Mouse (Mus musculus) cerebellum, adult 8-10 months (tissue): ENCODE measurements around the gene Rab5b.
"Not testable (repeated sequence)": the region's sequence is repeated elsewhere in the genome, so short reads cannot be mapped to it uniquely, and the experiment has no call there.

Source experiments
- DNase-seq: peaks from one replicate; pipeline ENCODE4 v3.0.0; 2022

Rab5b gene

DNA sequence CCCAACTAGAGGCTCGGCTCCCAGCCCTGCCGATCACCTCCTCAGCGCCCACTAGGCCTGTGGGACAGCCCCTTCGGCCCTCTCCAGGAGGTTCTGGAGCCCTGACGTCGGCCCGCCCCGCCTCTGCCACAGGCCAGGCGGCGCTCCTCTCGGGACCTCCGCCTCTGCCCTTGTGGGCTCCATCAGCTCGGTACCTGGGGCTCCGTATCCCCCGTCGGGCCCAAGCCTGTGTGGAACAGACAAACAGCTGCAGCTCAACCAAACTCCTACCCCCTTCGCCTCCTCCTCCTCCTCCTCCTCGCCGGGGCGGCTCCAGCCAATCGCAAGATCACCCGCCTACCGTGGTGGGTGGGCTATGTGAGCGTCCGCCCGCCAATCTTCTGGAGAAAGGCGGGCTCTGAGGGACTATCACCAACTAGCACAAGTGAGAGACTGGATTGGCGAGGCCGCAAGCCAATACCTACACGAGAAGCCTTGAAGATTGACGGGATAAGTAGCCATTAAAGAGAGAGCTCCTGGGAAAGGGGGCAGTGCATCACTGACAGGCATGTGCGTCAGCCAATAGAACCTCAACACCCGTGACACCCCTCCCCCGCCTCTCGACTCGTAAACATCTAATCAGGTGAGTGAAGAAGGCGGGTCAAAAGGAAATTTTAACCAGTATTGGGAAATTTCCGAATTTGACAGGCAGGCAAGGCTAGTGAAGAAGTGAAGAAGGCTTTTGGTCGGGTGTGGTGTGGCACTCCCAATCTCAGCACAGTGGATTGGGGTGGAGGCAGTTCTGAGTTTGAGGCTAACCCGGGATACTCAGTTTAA lies at the start of gene Rab5b:
Gene Rab5b (minus strand): TSS at position 273 of the 816 bp plus-strand sequence.
- peak; percentile 100 for DNase-seq

DNA sequence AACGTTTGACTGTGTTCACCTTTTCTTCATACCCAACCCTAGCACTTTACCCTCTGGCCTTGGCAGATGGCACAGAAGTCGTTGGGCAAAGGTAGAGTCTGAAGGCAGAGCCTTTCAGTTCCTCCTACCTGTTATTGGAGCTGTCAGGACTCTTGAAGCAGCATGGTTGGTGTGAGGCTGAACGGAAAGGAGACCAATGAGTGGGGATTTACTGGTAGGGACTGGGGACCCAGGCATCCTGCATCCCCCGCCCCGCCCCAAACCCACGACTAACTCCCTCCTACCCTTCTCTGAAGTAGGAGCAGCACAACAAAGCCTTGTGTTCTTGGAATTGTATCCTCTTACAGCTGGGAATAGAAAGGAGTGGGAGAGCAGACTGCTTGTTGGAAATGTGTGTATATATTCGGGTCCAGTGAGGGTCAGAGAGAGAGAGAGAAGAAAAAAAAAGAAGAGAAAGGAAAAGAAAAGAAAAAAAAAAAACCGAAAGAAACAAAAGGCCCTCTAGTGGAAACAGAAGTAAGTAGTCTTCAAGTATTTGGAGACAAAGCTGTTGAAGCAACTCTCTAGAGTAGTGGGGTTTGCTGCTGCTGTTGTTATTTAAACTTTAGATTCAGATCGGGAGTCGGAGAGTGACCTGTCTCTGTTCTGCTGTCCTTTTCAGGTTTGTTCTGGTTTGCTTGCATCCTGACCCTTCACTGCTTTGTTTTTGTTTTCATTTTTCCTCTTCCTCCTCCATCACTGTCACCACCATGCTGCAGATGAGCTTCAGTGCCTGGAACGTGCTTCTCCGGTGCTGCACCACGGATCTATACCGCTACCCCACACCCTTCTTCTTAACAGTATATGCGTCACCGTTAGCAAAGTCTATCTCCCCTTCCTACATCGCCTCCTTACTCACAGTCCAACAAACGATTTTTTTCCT lies 48.9 kb upstream of the Rab5b start, which contains the start of gene Dgka:
Gene Dgka (minus strand): TSS at position 176 of the 922 bp plus-strand sequence.
- DNase-seq = no peak

DNA sequence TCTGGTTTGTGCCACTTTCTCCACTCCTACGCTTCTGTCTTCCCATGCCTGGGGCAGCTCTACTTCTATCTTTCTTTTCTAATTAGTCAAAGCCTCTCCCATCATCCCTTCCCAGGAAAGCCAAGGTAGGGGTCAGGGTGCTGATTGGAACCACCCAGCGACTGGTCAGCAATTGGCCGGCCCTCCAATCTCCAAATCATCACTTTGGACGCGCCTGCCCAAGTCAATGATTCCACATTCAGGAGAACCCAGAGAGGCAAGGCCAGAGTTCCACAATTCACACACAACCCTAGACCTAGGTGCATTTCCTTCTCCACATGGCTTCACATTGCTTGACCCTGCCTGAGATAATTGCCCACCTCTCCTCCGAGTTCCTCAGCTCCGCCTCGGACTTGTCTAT lies 48.1 kb upstream of the Rab5b start:
- no peak for DNase-seq

DNA sequence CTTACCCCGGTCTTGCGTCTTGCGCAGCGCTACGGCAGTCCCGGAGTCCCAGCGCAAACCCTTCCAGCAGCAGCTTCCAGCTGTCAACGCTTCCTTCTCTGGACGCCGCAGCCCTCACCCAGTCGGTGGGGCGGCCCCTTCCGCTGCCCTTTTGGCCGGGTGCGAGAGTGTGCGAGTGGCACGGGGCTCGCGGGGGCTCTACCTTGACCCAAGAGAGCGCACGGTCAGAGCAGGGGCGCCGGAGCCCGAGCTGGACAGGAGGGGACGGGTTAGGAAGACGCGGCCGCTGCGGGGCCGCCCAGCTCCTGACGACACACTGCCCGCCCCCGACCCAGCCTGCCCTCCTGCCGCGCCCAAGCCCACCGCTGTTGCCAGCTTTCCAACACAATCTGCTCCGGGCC lies 47.7 kb upstream of the Rab5b start:
- DNase-seq = peak; percentile 50

DNA sequence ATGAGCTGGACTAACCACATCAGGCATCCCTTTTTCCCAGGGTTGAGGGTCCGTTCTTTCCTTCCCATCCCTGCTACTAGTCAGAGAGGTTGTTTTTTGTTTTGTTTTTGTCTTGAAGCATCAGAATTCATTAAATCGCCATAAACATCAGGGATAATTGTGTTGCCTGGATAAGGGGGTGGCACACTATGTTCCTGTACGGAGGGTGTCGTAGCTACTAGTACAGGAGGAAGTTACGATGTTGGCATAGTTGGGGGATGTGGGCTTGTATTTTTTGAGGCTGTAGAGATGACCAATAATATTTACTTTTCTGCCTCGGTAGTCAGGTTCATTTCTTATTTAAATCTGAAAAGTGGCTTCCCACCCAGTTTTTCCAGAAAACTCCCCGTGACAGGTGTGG lies 47.2 kb upstream of the Rab5b start:
- DNase-seq = no peak

DNA sequence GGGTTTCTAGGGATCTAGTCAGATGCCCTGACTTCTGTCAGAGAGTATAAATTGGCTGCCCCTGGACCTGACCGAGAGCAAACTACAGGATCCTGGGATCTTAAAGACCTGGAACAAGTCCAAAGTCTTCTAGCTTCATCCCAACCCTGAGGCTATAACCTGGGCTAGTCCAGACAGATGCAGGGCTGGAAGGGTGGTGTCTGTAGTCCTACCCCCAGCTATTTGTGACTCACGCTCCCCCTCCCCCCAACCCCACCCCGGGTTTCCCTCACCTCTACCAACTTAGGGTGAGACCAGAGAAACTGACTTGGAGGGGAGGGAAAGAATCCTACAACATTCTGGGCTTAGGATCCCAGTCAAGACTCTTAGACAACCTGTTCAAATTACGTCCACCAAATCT lies 46.6 kb upstream of the Rab5b start:
- DNase-seq = no peak

DNA sequence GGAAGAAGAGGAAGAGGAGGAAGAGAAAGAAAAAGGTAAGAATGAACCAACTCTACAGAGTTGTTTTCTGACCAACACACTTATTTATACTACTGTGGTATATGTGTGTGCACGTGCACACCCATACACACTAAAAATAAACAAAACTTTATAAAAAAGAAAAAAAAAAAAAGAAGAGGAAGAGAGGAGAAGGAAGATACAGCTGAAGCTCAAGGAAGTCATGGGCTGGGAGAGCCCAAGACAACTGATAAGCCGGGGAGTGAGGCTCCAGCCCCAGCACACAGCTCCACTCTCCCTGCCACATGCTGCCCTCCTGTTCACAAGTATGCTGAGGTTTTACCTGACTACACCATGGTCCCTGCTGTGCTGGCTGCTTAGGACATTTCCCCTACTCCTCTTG lies 44.2 kb upstream of the Rab5b start:
- no peak for DNase-seq

DNA sequence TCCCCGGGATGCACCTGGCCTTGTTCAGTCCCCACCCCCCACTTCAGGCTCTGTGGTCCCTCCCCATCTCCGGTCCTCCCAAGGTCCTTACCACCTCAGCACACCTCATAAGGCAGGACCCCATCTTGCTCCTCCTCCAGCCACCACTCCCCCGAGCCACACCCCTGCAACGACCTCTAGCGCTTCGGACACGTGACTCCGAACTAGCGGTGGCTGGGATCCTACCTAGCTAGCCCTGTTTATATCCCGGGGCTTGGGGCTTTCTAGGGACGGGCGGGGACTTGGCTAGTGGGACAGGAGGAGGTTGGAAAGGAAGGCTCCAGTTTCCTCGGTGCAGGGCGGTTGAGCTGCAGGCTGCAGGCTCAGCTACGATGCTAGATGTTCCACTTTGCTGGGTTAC lies 41.4 kb upstream of the Rab5b start:
- DNase-seq = no peak

DNA sequence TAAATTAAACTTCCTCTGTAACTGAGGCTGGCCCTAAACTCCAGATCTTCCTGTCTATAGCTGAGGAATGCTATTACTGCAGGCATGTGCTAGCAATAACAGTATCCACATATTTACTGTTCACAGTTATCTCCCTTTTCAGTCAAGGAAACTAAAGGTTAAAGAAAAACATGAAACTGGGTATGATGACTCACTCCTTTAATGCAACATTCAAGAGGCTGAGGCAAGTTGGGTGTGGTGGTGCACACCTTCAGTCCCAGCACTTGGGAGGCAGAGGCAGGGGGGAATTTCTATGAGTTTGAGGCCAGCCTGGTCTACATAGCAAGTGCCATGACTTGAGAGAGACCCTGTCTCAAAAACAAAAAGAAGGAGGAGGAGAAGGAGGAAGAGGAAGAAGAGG lies 35.9 kb upstream of the Rab5b start:
- no peak for DNase-seq

DNA sequence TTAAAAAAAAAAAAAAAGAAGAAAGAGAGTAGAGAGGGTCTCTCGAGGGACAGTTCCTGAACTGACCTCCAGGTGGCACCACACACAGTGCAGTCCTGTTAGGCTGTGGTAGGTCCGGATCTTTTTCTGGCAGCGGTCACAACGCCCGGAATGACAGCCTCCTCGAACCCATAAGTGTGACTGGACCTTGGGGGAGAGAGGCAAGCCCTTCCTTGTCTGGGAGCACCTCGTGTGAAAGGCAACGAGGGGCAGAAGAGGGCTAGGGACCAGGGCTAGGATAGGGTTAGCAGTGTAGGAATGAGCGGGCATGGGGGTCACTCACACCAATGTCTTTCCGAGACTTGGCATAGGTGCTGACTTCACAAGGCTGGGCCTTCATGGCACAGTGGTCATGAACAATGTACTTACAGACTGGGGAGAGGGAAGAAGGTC lies 35.0 kb upstream of the Rab5b start:
- peak; percentile 71 for DNase-seq

DNA sequence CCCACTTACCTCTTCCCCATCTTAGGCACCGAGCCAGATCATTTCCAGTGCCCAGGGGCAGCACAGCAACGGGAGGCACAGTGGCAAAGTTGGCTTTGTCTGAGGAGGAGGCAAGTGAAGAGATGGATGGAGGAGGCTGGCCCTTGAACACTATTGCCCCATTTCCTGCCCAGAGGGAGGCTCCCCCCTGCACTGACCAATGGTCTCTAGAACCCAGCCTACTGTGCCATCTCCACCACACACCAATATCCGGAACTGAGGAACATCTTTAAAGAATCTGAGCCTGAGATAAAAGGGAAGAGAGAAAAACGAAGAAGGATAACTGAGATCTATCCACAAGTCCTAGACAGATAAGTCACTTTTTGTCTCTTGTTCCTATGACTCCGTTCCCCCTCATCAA lies 32.0 kb upstream of the Rab5b start:
- DNase-seq = no peak

DNA sequence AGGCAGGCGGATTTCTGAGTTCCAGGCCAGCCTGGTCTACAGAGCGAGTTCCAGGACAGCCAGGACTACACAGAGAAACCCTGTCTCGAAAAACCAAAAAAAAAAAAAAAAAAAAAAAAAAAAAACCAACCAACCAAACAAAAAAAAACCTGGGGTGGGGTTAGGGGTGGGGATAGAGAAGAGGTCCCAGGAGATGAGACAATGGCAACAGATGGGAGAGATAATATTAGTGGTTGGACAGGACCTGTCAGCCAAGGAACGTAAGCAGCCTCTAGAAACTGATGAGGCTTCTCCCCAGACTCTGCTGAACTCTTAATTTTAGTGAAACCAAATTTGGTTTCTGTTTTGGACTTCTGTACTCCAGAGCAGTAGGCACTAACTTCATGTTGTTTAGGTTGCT lies 29.4 kb upstream of the Rab5b start:
- not testable (repeated sequence) for DNase-seq

DNA sequence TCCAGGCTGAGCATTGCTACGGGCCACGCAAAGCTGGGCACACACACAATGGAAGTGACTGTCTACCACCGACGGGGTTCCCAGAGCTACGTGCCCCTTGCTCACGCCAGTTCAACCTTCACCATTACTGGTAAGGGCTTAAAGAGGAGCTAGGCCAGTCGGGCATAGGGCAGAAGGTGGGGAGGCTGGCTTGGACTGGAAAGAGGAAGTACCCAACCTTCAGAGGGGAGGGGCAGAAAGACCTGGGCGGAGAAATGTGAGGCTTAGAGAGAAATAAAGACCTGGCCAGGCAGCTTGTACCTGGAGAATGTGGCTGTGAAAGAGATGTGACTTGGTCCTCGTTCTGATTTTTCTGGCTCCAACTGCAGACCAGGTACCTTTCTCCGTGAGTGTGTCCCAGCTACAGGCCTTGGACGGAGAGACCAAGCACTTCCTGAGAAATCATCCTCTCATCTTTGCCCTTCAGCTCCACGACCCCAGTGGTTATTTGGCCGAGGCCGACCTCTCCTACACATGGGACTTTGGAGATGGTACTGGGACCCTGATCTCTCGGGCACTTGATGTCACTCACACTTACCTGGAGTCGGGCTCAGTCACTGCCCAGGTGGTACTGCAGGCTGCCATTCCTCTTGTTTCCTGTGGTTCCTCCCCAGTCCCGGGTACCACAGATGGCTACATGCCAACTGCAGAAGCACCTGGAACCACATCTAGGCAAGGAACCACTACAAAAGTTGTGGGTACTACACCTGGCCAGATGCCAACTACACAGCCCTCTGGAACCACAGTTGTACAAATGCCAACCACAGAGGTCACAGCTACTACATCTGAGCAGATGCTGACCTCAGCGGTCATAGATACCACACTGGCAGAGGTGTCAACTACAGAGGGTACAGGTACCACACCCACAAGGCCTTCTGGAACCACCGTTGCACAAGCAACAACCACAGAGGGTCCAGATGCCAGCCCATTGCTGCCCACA lies 19.8 kb upstream of the Rab5b start:
- DNase-seq = no peak

DNA sequence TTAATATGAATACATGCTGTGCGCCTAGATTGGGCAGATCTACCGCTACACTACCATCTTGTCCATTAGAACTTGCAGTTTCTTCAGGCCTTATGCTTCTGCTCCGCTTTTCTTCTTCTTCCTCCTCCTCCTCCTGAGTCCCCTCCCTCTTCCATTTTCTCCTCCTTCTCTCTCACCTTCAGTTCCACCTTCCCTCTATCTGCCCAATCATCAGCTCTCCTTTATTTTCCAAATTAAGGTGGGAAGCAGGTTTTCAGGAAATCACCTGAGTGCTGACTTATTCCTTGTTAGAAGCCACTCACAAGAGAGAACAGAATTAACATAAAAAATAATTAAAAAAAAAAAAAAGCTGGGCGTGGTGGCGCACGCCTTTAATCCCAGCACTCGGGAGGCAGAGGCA lies 15.3 kb upstream of the Rab5b start:
- DNase-seq = not testable (repeated sequence)

DNA sequence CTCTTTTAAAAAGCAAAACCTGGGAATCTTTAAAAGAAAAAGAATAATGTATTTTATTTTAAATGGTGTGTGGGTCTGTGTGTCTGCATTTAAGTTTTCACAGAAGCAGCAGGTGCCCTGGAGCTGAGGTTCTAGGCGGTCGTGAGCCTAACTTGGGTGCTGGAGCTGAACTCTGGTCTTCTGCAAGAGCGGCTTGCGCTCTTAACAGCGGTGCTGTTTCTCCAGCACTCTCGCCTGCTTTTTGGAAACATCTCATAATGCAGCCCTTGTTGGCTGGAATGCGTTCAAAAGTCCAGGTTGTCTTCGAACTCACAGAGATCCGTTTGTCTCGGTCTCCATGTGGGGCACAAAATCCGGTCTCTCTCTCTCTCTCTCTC lies 9.2 kb upstream of the Rab5b start:
- no peak for DNase-seq

DNA sequence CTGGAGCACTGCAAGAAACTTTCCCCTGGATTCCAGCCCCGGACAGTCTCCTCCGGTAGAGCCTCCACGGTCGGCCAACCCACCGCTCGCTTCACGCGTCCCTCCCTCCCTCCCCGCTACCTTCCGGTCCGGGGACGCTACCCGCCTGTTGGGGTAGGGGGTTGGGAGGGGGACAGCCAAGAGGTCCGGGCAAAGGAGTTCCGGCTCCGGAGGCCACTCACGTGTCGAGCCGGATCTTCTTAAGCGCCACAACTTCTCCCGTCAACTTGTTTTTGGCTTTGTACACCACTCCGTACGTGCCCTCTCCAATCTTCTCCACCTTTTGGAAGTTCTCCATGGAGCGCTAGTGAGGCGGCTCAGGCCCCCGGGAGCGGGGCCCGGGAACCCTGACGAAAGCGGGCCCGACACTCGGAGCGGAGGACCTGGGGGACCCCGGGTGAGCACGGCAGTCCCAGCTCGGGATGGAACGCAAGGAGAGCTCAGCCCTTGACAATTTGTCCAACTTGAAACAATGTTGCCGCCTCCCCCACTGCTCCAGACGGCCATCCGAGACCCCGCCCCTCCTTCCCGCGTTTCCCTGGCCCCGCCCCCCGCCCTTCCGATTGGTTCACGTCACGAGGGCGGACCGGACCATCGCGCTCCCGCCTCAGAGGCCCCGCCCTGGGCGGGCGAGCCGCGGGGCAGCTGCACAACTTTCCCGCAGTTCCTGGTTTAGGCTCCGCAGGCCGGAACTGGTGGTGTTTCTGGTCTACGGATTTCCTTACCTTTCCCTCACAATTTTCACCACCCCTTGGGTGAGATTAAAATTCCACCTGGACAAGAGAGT lies 8.6 kb upstream of the Rab5b start, which contains the start of gene Cdk2:
Gene Cdk2 (minus strand): TSS at position 541 of the 826 bp plus-strand sequence.
- DNase-seq = peak; percentile 80

DNA sequence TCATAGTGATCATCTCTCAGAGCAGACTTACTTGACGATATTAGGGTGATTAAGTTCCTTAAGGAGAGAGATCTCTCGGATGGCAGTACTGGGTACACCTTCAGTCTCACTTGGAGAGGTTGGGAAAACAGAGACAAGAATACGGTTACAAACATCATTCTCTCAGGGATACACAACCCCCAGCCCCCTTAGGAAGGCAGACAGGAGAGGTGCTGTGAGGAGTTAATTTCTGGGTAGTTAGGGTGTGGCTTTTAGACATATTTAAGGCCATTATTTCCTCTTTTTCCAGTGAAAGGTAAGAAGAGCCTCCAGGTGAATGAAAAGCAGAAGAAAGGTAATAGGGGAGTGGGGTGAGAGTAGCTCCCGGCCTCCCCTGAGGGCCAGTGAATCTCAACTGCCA lies 7.8 kb upstream of the Rab5b start, which contains the start of gene Pmel:
Gene Pmel (plus strand): TSS at position 301 of the 400 bp plus-strand sequence.
- DNase-seq = no peak

DNA sequence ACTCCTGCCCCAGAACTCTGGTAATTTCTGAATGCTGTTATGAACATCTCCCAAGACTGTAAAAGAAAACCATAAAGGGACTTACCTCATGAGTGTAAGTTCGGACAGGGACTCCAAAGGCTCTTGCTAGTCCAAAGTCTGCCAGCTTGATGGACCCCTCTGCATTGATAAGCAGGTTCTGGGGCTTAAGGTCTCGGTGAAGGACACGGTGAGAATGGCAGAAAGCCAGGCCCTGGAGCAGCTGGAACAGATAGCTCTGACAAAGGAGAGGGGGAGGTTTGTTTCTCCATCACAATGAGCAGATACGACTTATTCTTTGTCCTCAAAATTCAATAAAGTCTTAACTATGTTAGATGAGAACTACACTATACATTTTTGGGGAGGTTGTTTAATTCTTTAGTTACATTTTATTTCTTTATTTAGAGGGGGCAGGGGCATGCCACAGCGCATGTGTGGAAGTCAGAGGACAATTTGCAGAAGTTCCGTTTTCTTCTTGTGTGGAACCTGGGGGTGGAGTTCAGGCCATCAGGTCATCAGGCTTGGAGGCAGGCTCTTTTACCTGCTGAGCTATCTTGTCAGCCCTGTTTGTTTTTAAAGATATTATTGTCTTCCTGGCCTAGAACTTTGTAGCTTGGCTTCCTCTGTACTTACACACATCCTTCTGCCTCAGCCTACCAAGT lies 6.4 kb upstream of the Rab5b start:
- DNase-seq = no peak

DNA sequence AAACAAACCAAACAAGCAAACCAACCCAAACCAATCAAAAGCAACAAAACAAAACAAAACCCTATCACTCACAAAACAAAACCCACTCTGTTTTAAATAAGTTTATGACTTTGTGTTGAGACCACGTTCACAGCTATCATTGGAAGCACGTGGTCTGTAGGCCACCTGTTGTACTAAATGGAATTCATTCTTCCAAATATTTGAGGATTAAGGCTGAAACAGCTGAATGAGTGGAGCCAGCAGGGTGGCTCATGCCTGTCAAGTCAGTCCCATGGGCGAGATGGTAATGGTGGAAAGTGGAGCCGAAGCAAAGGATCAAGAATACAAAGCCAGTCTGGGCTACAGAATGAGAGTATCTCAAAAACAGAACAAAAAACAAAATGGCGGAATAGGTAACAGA lies 4.6 kb upstream of the Rab5b start:
- DNase-seq = no peak

DNA sequence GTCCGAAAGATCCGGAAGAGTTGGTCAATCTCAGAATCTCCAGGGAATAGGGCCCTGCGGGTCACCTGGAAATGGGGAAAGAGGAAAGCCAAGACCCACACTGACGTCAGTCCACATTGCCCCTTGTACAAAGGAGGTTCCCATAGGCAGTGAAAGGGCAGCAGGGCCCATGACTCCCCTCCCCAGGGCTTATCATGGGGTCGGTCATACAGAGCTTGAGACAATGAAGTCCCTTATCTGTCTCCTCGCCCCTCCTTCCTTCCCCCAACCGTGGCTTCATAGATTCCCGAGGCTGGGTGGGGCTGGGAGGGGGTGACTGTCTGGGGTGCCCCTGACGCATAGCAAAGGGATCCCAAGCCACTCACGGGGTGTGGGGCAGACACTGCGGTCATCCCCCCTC lies 3.5 kb upstream of the Rab5b start:
- DNase-seq = no peak

DNA sequence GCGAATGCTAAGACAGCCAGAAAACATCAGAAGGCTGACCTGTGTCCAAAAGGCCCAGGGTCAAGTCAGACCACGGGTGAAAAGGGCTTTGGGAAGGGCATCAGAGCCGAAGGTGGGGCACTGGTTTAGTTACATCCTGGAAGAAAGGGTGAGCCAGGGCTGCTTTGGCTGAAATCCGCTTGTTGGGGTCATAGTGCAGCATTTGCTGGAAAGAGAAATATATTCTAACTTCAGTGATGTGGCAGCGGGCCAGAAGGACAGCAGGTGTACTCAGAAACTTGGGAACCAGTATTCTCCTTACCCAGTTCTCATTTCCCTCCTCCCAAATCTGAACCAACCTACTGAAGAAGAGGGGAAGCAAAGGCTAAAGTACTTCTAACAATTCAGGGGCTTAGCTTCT lies 2.9 kb upstream of the Rab5b start:
- no peak for DNase-seq
